Mouse (Mus musculus): ENCODE results near the gene Greb1.

DNA sequence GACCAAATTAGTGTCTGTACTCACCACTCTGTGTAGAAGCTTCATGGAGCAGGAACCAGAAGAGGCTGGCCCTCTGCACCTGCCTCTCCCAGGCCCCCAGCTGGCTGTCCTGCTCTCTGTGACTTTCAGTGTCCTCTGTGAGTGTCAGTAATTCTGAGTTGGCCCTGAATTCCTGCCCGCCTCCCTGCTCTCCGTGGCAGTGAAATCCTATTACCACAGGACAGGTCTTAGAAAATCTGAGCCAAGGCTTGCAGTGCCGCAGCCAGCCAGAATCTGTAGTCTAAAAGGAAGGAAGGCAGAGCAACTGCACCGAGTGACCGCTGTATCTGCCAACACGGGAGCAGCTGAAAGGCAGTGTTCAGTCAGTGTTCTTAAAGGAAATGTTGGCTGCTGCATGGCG is 20.1 kb upstream of the Greb1 start:
- no peak for TF ChIP-seq CTCF (IDR thresholded peaks at IDR 0.05; ENCODE audit: low read depth, low read length)
- TF ChIP-seq POLR2AphosphoS5 (IDR thresholded peaks at IDR 0.05; ENCODE audit: insufficient replicate concordance, low read depth, low read length): no peak
- TF ChIP-seq GATA2 (IDR thresholded peaks at IDR 0.05; ENCODE audit: borderline replicate concordance, low read depth, low read length): no peak

All from G1E (cell line).